Mouse (Mus musculus) layer of hippocampus, adult 8-10 months (tissue): ENCODE results near the gene Notch2. TPM values are rescaled to one million over a fixed set of nuclear protein-coding genes. Genes with fewer than 3 reads are reported as not detected.
"Not testable (repeated sequence)": the region's sequence is repeated elsewhere in the genome, so short reads cannot be mapped to it uniquely, and the experiment has no call there.

ENCODE experiments used
- DNase-seq, 2 experiments: peaks; one replicate each; pipeline ENCODE4 v3.0.0; 2022; ENCODE audit warnings: low spot score in 2 of 2
- total RNA-seq, 4 experiments: library from RNA; stranded (reverse); gene quantifications; 2 replicates each; pipeline ENCODE4 v1.2.4; 2022

Gene Notch2
- total RNA-seq, 4 experiments from 2014 or later: 22.9 to 29.1 (median 26.8) TPM

GRCm38 (mm10) chr3:98028072-98028471, 14.7 kb downstream of the Notch2 start:
- no peak for DNase-seq

GRCm38 (mm10) chr3:98028936-98029335, 15.6 kb downstream of the Notch2 start:
- no peak for DNase-seq

- DNase-seq: no peak
Measured at GRCm38 (mm10) chr3:98031104-98031503, 17.8 kb downstream of the Notch2 start.

- DNase-seq: no peak
Measured at GRCm38 (mm10) chr3:98032191-98032590, 18.9 kb downstream of the Notch2 start.

GRCm38 (mm10) chr3:98032944-98033343, 19.6 kb downstream of the Notch2 start:
- DNase-seq: no peak

GRCm38 (mm10) chr3:98034622-98035593, 21.6 kb downstream of the Notch2 start:
- no peak for DNase-seq

GRCm38 (mm10) chr3:98036161-98036560, 22.8 kb downstream of the Notch2 start:
- DNase-seq: no peak

- DNase-seq: no peak
Measured at GRCm38 (mm10) chr3:98037151-98037550, 23.8 kb downstream of the Notch2 start.

GRCm38 (mm10) chr3:98038658-98039057, 25.3 kb downstream of the Notch2 start:
- no peak for DNase-seq

GRCm38 (mm10) chr3:98039223-98039622, 25.9 kb downstream of the Notch2 start:
- DNase-seq: no peak

- DNase-seq: no peak
Measured at GRCm38 (mm10) chr3:98039666-98040456, 26.5 kb downstream of the Notch2 start.

GRCm38 (mm10) chr3:98040836-98041235, 27.5 kb downstream of the Notch2 start:
- DNase-seq: no peak

GRCm38 (mm10) chr3:98042301-98042700, 29.0 kb downstream of the Notch2 start:
- DNase-seq: no peak

- DNase-seq: peak; percentile 46 to 58
Measured at GRCm38 (mm10) chr3:98042955-98043456, 29.7 kb downstream of the Notch2 start.

- no peak for DNase-seq
Measured at GRCm38 (mm10) chr3:98043669-98044068, 30.3 kb downstream of the Notch2 start.

- DNase-seq: no peak
Measured at GRCm38 (mm10) chr3:98044768-98045368, 31.5 kb downstream of the Notch2 start.

GRCm38 (mm10) chr3:98045465-98046148, 32.3 kb downstream of the Notch2 start:
- no peak for DNase-seq

GRCm38 (mm10) chr3:98046305-98046704, 33.0 kb downstream of the Notch2 start:
- no peak for DNase-seq

GRCm38 (mm10) chr3:98049671-98050070, 36.3 kb downstream of the Notch2 start:
- DNase-seq: no peak

- DNase-seq: not testable (repeated sequence)
Measured at GRCm38 (mm10) chr3:98050086-98050485, 36.8 kb downstream of the Notch2 start.
